Mouse (Mus musculus) heart, embryonic 14.5 days (tissue): ENCODE data around the gene Gm11938. TPM values are rescaled to one million over a fixed set of nuclear protein-coding genes. Genes with fewer than 3 reads are reported as not detected.
"Not testable (repeated sequence)": the region's sequence is repeated elsewhere in the genome, so short reads cannot be mapped to it uniquely, and the experiment has no call there.

Experiments used
- ATAC-seq: fragments of 200-750 bp; cut with Nextera tagmentation; 2 replicates; pipeline ENCODE4 v1.8.0; 2017; ENCODE audit warnings: low read depth, moderate TSS enrichment; ENCODE audit not compliant: insufficient number of reproducible peaks, insufficient read depth, low FRiP score
- H3K27ac ChIP-seq, 2 experiments: fragments of 200-500 bp in 1 of 2; fragments of 300-500 bp in 1 of 2; sonication (generic) in 1 of 2; replicated peaks in 1 of 2; 2 replicates each; pipeline ENCODE4 v1.5.1; 2012 to 2014; ENCODE audit warnings: low read depth in 2 of 2, low read length in 2 of 2, control low read depth in 1 of 2, mild to moderate bottlenecking in 1 of 2, mixed read lengths in 1 of 2; ENCODE audit not compliant: control insufficient read depth in 1 of 2, insufficient read depth in 1 of 2
- H3K27me3 ChIP-seq: fragments of 300-500 bp; sonication (generic); 2 replicates; pipeline ENCODE4 v1.6.1; 2014; ENCODE audit warnings: mild to moderate bottlenecking, low read length, control low read depth; ENCODE audit not compliant: control insufficient read depth, insufficient read depth
- H3K36me3 ChIP-seq: fragments of 300-500 bp; sonication (generic); 2 replicates; pipeline ENCODE4 v1.6.1; 2014; ENCODE audit warnings: mild to moderate bottlenecking, control low read depth, low read length, mixed read lengths; ENCODE audit not compliant: control insufficient read depth, insufficient read depth
- H3K4me1 ChIP-seq, 2 experiments: fragments of 200-500 bp in 1 of 2; fragments of 300-500 bp in 1 of 2; sonication (generic) in 1 of 2; 2 replicates each; pipeline ENCODE4 v1.6.1; 2012 to 2014; ENCODE audit warnings: low read length in 2 of 2, control low read depth in 1 of 2, mixed read lengths in 1 of 2; ENCODE audit not compliant: control insufficient read depth in 2 of 2, insufficient read depth in 2 of 2
- H3K4me2 ChIP-seq: fragments of 300-500 bp; sonication (generic); 2 replicates; pipeline ENCODE4 v1.6.1; 2014; ENCODE audit warnings: mild to moderate bottlenecking, low read length
- H3K4me3 ChIP-seq, 2 experiments: fragments of 200-500 bp in 1 of 2; fragments of 300-500 bp in 1 of 2; sonication (generic) in 1 of 2; 2 replicates each; pipeline ENCODE4 v1.5.1; 2012 to 2014; ENCODE audit warnings: low read length in 2 of 2, mild to moderate bottlenecking in 2 of 2, control low read depth in 1 of 2, low read depth in 1 of 2, moderate library complexity in 1 of 2; ENCODE audit not compliant: control insufficient read depth in 1 of 2, insufficient read depth in 1 of 2
- H3K9ac ChIP-seq: fragments of 300-500 bp; sonication (generic); 2 replicates; pipeline ENCODE4 v1.6.1; 2014; ENCODE audit warnings: mild to moderate bottlenecking, low read length
- H3K9me3 ChIP-seq: fragments of 300-500 bp; sonication (generic); 2 replicates; pipeline ENCODE4 v1.6.1; 2016; ENCODE audit warnings: low read length, control low read depth; ENCODE audit not compliant: control insufficient read depth
- WGBS: fragments of 180-500 bp; shearing (Covaris S2); extraction: QIAGEN DNeasy Blood & Tissue Kit; methylation state at CpG from one replicate; pipeline ENCODE4 v1.1.7; 2014; 5-methylcytosine and 5-hydroxymethylcytosine counted together
- polyA plus RNA-seq: library from polyadenylated mRNA; unstranded; fragments of >200 nt; fragmentation: Nextera tagmentation; extraction: Ambion mirVana; gene quantifications from 2 replicates; pipeline ENCODE4 v1.2.1, GENCODE M21; 2014

Gene Gm11938
- polyA plus RNA-seq, 1 experiment from 2014 or later: not detected

- H3K27ac ChIP-seq: no peak overlapping the region
- H3K36me3 ChIP-seq: no peaks in the 10 kb centered on the region
- H3K27me3 ChIP-seq: no peaks in the 10 kb centered on the region
- no peak overlapping the region for H3K4me2 ChIP-seq
- no peak overlapping the region for H3K4me3 ChIP-seq
- 73% methylated on average over 2 of the region's 2 CpGs for WGBS
- H3K9ac ChIP-seq: no peak overlapping the region
- no peak for ATAC-seq
- H3K9me3 ChIP-seq: no peaks in the 10 kb centered on the region
- no peaks in the 10 kb centered on the region for H3K4me1 ChIP-seq
These were observed 30.2 kb upstream of the Gm11938 start for GRCm38 (mm10) chr11:99633293-99633692.

- H3K4me2 ChIP-seq: no peak overlapping the region
- no peak for ATAC-seq
- H3K9ac ChIP-seq: no peak overlapping the region
- no peak overlapping the region for H3K4me3 ChIP-seq
- no peaks in the 10 kb centered on the region for H3K27me3 ChIP-seq
- H3K27ac ChIP-seq: no peak overlapping the region
- no peaks in the 10 kb centered on the region for H3K4me1 ChIP-seq
- H3K36me3 ChIP-seq: no peaks in the 10 kb centered on the region
- 61% methylated on average over 3 of the region's 3 CpGs for WGBS
- H3K9me3 ChIP-seq: no peaks in the 10 kb centered on the region
These were observed 27.8 kb upstream of the Gm11938 start for GRCm38 (mm10) chr11:99630890-99631289.

- 69% methylated on average over 4 of the region's 4 CpGs for WGBS
- Histone ChIP-seq H3K4me3 (no peak within 1 kb of the TSS), H3K27me3 (no peaks in the 10 kb centered on the region), H3K9ac (no peak within 1 kb of the TSS), H3K4me1 (no peaks in the 10 kb centered on the region), H3K9me3 (no peaks in the 10 kb centered on the region), H3K4me2 (no peak within 1 kb of the TSS), H3K27ac (no peak within 1 kb of the TSS), H3K36me3 (no peaks in the 10 kb centered on the region)
- ATAC-seq: no peak
These were observed 25.0 kb upstream of the Gm11938 start, which contains the start of gene Krtap4-1 for GRCm38 (mm10) chr11:99628138-99628537. TSS of gene Krtap4-1 (minus strand) at chr11:99628238.

- Histone ChIP-seq H3K36me3 (no peaks in the 10 kb centered on the region), H3K9me3 (no peaks in the 10 kb centered on the region), H3K27ac (no peak within 1 kb of the TSS), H3K9ac (no peak within 1 kb of the TSS), H3K4me3 (no peak within 1 kb of the TSS), H3K27me3 (no peaks in the 10 kb centered on the region), H3K4me2 (no peak within 1 kb of the TSS), H3K4me1 (no peaks in the 10 kb centered on the region)
- ATAC-seq: no peak
- 77% methylated on average over 2 of the region's 2 CpGs for WGBS
These were observed 17.2 kb upstream of the Gm11938 start, which contains the start of gene Gm11562 for GRCm38 (mm10) chr11:99620335-99620734. TSS of gene Gm11562 (minus strand) at chr11:99620435.

- Histone ChIP-seq H3K27me3 (no peaks in the 10 kb centered on the region), H3K4me3 (no peak within 1 kb of the TSS), H3K9ac (no peak within 1 kb of the TSS), H3K4me1 (no peaks in the 10 kb centered on the region), H3K4me2 (no peak within 1 kb of the TSS), H3K36me3 (no peaks in the 10 kb centered on the region), H3K9me3 (no peaks in the 10 kb centered on the region), H3K27ac (no peak within 1 kb of the TSS)
- 64% methylated on average over 3 of the region's 3 CpGs for WGBS
- no peak for ATAC-seq
These were observed 11.8 kb upstream of the Gm11938 start, which contains the start of gene Krtap2-4 for GRCm38 (mm10) chr11:99614796-99615363. TSS of gene Krtap2-4 (minus strand) at chr11:99614846.

GRCm38 (mm10) chr11:99610089-99610488 is 7.0 kb upstream of the Gm11938 start, which contains the start of gene Gm11937:
TSS of gene Gm11937 (minus strand) at chr11:99610189.
- not testable (repeated sequence) for H3K4me1 ChIP-seq, H3K9me3 ChIP-seq, H3K4me2 ChIP-seq, H3K36me3 ChIP-seq, ATAC-seq, H3K9ac ChIP-seq, H3K27me3 ChIP-seq, H3K27ac ChIP-seq, H3K4me3 ChIP-seq
- WGBS: 56% methylated on average over 1 of the region's 2 CpGs

- H3K4me2 ChIP-seq: no peak overlapping the region
- no peaks in the 10 kb centered on the region for H3K27me3 ChIP-seq
- no peak overlapping the region for H3K27ac ChIP-seq
- no peak overlapping the region for H3K4me3 ChIP-seq
- ATAC-seq: no peak
- H3K9ac ChIP-seq: no peak overlapping the region
- H3K9me3 ChIP-seq: no peaks in the 10 kb centered on the region
- 56% methylated on average over 1 of the region's 1 CpGs for WGBS
- H3K4me1 ChIP-seq: no peaks in the 10 kb centered on the region
- H3K36me3 ChIP-seq: no peaks in the 10 kb centered on the region
These were observed 6.0 kb upstream of the Gm11938 start for GRCm38 (mm10) chr11:99609126-99609525.

GRCm38 (mm10) chr11:99597742-99598141 is 5.4 kb downstream of the Gm11938 start, which contains the start of gene Krtap9-3:
TSS of gene Krtap9-3 (minus strand) at chr11:99598105.
- H3K36me3 ChIP-seq, H3K9me3 ChIP-seq, H3K4me2 ChIP-seq, ATAC-seq, H3K4me3 ChIP-seq, H3K4me1 ChIP-seq, H3K27ac ChIP-seq, H3K9ac ChIP-seq, H3K27me3 ChIP-seq: not testable (repeated sequence)
- 72% methylated on average over 5 of the region's 6 CpGs for WGBS
